Mouse (Mus musculus): Measurements from ENCODE around the gene Negr1.

GRCm38 (mm10) chr3:156851921-156852320, 290.3 kb downstream of the Negr1 start:
- TF ChIP-seq CTCF (conservative IDR thresholded peaks at IDR 0.05; ENCODE audit: low read length) = no peak
- TF ChIP-seq NANOG (IDR thresholded peaks at IDR 0.05; ENCODE audit: borderline replicate concordance, low read length) = no peak
